Mouse (Mus musculus) lung, postnatal 0 days (tissue): ENCODE results near the gene A130010J15Rik. TPM values are rescaled to one million over a fixed set of nuclear protein-coding genes. Genes with fewer than 3 reads are reported as not detected.

Experiments used
- ATAC-seq: fragments of 200-750 bp; cut with Nextera tagmentation; 2 replicates; pipeline ENCODE4 v1.8.0; 2017; ENCODE audit warnings: moderate library complexity
- DNase-seq: peaks from one replicate; pipeline ENCODE4 v3.0.0-alpha.2; 2016; ENCODE audit warnings: low spot score
- H3K27ac ChIP-seq: fragments of 300-500 bp; sonication (generic); 2 replicates; pipeline ENCODE4 v1.5.1; 2014; ENCODE audit warnings: antibody characterized with exemption, mild to moderate bottlenecking, low read length, mixed read lengths
- H3K27me3 ChIP-seq: fragments of 300-500 bp; sonication (generic); replicated peaks from 2 replicates; pipeline ENCODE4 v1.6.1; 2014; ENCODE audit warnings: low read length, mixed read lengths; ENCODE audit not compliant: insufficient read depth
- H3K36me3 ChIP-seq: fragments of 300-500 bp; sonication (generic); 2 replicates; pipeline ENCODE4 v1.6.1; 2014; ENCODE audit warnings: low read length, mixed read lengths; ENCODE audit not compliant: insufficient read depth
- H3K4me1 ChIP-seq: fragments of 300-500 bp; sonication (generic); 2 replicates; pipeline ENCODE4 v1.6.1; 2014; ENCODE audit warnings: antibody characterized with exemption, low read depth, low read length, mixed read lengths; ENCODE audit not compliant: insufficient read depth
- H3K4me2 ChIP-seq: fragments of 300-500 bp; sonication (generic); replicated peaks from 2 replicates; pipeline ENCODE4 v1.6.1; 2014; ENCODE audit warnings: low read depth, mild to moderate bottlenecking, low read length, moderate library complexity, mixed read lengths
- H3K4me3 ChIP-seq: fragments of 300-500 bp; sonication (generic); 2 replicates; pipeline ENCODE4 v1.5.1; 2014; ENCODE audit warnings: low read depth, low read length
- H3K9ac ChIP-seq: fragments of 300-500 bp; sonication (generic); replicated peaks from 2 replicates; pipeline ENCODE4 v1.6.1; 2014; ENCODE audit warnings: low read depth, mild to moderate bottlenecking
- H3K9me3 ChIP-seq: fragments of 300-500 bp; sonication (generic); 2 replicates; pipeline ENCODE4 v1.6.1; 2016; ENCODE audit warnings: low read length, mixed read lengths
- CTCF ChIP-seq: IDR thresholded peaks from 2 replicates; pipeline ENCODE4 v1.5.1; 2016; ENCODE audit warnings: antibody characterized with exemption, mild to moderate bottlenecking
- EP300 ChIP-seq: IDR thresholded peaks from 2 replicates; pipeline ENCODE4 v1.6.1; 2016; ENCODE audit warnings: antibody characterized with exemption, mild to moderate bottlenecking, control low read depth
- WGBS: fragments of 180-500 bp; shearing (Covaris S2); extraction: QIAGEN DNeasy Blood & Tissue Kit; methylation state at CpG from one replicate; pipeline ENCODE4 v1.1.7; 2014; 5-methylcytosine and 5-hydroxymethylcytosine counted together
- polyA plus RNA-seq: library from polyadenylated mRNA; unstranded; fragments of >200 nt; fragmentation: Nextera tagmentation; extraction: Ambion mirVana; gene quantifications from 2 replicates; pipeline ENCODE4 v1.2.1, GENCODE M21; 2015

A130010J15Rik gene
- polyA plus RNA-seq, 1 experiment from 2014 or later: 8.3 TPM

- ATAC-seq: peak; percentile 44
- H3K4me1 ChIP-seq: peaks cover 11% of the 10 kb centered on the region; the same call in 1 of the 2 replicates
- TF ChIP-seq CTCF: no peak
- no peak for TF ChIP-seq EP300
These were observed 5.9 kb downstream of the A130010J15Rik start for GRCm38 (mm10) chr1:193173810-193174129.

DNA sequence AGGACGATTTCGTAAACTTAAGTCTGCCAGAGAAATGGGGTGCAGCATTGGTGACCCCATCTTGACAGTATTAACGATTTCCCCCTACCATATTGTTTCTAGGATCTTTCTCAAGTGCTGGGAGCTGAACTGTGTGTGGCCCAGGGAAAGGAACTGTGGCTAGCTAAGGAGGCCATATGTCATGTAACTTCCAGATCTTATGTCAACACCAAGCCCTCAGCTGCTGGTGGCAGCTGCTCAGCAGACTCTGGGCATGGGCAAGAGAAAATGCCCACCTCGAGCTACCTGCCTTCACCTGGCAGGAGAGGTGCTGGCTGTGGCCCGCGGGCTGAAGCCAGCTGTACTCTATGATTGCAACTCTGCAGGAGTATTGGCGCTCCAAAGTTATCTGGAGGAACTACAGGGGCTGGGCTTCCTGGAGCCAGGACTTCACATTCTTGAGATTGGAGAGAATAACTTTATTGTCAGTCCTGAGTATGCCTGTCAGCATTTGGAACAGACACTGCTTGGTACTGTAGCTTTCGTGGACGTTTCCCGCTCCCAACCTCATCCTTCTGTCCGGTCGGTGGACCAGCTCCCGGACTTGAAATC is 6.4 kb downstream of the A130010J15Rik start:
- 67% methylated on average over 13 of the region's 13 CpGs for WGBS
- TF ChIP-seq CTCF (no peak), EP300 (no peak)
- no peak for ATAC-seq

More at GRCm38 (mm10) chr1:193173810-193174129, 5.9 kb downstream of the A130010J15Rik start:
- no peaks in the 10 kb centered on the region for H3K27me3 ChIP-seq
- no peaks in the 10 kb centered on the region for H3K9me3 ChIP-seq
- no peak for DNase-seq
- peak overlapping the region; percentile 39 for H3K9ac ChIP-seq
- no peaks in the 10 kb centered on the region for H3K36me3 ChIP-seq
- peak overlapping the region; percentile 82 for H3K27ac ChIP-seq
- 15% methylated on average over 9 of the region's 9 CpGs for WGBS
- H3K4me2 ChIP-seq: peak overlapping the region; percentile 87
- H3K4me3 ChIP-seq: peak overlapping the region; percentile 69

GRCm38 (mm10) chr1:193181104-193181503 is 13.3 kb downstream of the A130010J15Rik start:
- Histone ChIP-seq H3K36me3 (no peaks in the 10 kb centered on the region), H3K4me2 (no peak overlapping the region), H3K4me1 (no peaks in the 10 kb centered on the region), H3K9ac (no peak overlapping the region), H3K4me3 (no peak overlapping the region), H3K27ac (no peak overlapping the region), H3K9me3 (no peaks in the 10 kb centered on the region), H3K27me3 (no peaks in the 10 kb centered on the region)
- ATAC-seq (no peak), DNase-seq (no peak)
- 71% methylated on average over 3 of the region's 3 CpGs for WGBS
- TF ChIP-seq CTCF (no peak), EP300 (no peak)

More for the DNA sequence above, 6.4 kb downstream of the A130010J15Rik start:
- Histone ChIP-seq H3K36me3 (no peaks in the 10 kb centered on the region), H3K27ac (peak overlapping the region; percentile 82), H3K4me2 (peak overlapping the region; percentile 87), H3K9me3 (no peaks in the 10 kb centered on the region), H3K27me3 (no peaks in the 10 kb centered on the region), H3K4me3 (peak overlapping the region; percentile 69; the same call in 1 of the 2 replicates), H3K9ac (peak overlapping the region; percentile 39; the same call in 1 of the 2 replicates), H3K4me1 (peaks cover 11% of the 10 kb centered on the region; the same call in 1 of the 2 replicates)
- DNase-seq: peak; percentile 46

GRCm38 (mm10) chr1:193188257-193188656 is 20.4 kb downstream of the A130010J15Rik start:
- 36% methylated on average over 6 of the region's 6 CpGs for WGBS

GRCm38 (mm10) chr1:193189151-193189621 is 21.3 kb downstream of the A130010J15Rik start:
- no peaks in the 10 kb centered on the region for H3K27me3 ChIP-seq
- H3K36me3 ChIP-seq: no peaks in the 10 kb centered on the region
- ATAC-seq (peak; percentile 87), DNase-seq (peak; percentile 76)
- no peak overlapping the region for H3K4me2 ChIP-seq
- TF ChIP-seq EP300: no peak
- no peak for TF ChIP-seq CTCF
- H3K27ac ChIP-seq: peak overlapping the region; percentile 74
- no peak overlapping the region for H3K9ac ChIP-seq
- peaks cover 21% of the 10 kb centered on the region for H3K4me1 ChIP-seq
- no peak overlapping the region for H3K4me3 ChIP-seq
- no peaks in the 10 kb centered on the region for H3K9me3 ChIP-seq
- 8% methylated on average over 9 of the region's 9 CpGs for WGBS

More at GRCm38 (mm10) chr1:193188257-193188656, 20.4 kb downstream of the A130010J15Rik start:
- ATAC-seq (no peak), DNase-seq (no peak)
- Histone ChIP-seq H3K27ac (peak overlapping the region; percentile 74), H3K4me2 (no peak overlapping the region), H3K27me3 (no peaks in the 10 kb centered on the region), H3K9me3 (no peaks in the 10 kb centered on the region), H3K9ac (no peak overlapping the region), H3K36me3 (no peaks in the 10 kb centered on the region), H3K4me1 (peaks cover 21% of the 10 kb centered on the region), H3K4me3 (no peak overlapping the region)
- no peak for TF ChIP-seq EP300
- TF ChIP-seq CTCF: no peak

DNA sequence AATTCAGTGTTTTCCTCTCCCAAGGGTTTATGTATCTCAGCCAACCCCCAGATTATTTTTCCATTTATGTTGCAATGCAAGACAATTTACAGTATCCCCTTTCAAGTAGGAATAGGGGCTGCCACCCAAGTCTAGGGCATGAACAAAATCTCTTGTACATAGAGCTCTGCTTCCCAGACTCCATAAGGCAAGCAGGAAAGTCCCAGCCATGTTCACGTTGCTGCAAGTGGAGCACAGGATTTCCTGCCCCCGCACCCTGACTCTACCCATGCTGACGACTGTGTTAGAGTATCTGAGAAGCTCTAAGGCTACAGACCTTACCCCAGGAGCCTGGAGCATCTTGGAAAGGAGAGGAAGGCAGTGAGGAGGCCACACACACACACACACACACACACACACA is 21.9 kb downstream of the A130010J15Rik start:
- Histone ChIP-seq H3K36me3 (no peaks in the 10 kb centered on the region), H3K4me2 (no peak overlapping the region), H3K9ac (no peak overlapping the region), H3K4me1 (peaks cover 21% of the 10 kb centered on the region), H3K27me3 (no peaks in the 10 kb centered on the region), H3K27ac (peak overlapping the region; percentile 74), H3K9me3 (no peaks in the 10 kb centered on the region), H3K4me3 (no peak overlapping the region)
- DNase-seq (no peak), ATAC-seq (peak; percentile 46)
- 34% methylated on average over 3 of the region's 3 CpGs for WGBS
- TF ChIP-seq CTCF (no peak), EP300 (no peak)
